Comparison of ENCODE assay signal across 8 mouse cellular contexts in the genomic region with DNA sequence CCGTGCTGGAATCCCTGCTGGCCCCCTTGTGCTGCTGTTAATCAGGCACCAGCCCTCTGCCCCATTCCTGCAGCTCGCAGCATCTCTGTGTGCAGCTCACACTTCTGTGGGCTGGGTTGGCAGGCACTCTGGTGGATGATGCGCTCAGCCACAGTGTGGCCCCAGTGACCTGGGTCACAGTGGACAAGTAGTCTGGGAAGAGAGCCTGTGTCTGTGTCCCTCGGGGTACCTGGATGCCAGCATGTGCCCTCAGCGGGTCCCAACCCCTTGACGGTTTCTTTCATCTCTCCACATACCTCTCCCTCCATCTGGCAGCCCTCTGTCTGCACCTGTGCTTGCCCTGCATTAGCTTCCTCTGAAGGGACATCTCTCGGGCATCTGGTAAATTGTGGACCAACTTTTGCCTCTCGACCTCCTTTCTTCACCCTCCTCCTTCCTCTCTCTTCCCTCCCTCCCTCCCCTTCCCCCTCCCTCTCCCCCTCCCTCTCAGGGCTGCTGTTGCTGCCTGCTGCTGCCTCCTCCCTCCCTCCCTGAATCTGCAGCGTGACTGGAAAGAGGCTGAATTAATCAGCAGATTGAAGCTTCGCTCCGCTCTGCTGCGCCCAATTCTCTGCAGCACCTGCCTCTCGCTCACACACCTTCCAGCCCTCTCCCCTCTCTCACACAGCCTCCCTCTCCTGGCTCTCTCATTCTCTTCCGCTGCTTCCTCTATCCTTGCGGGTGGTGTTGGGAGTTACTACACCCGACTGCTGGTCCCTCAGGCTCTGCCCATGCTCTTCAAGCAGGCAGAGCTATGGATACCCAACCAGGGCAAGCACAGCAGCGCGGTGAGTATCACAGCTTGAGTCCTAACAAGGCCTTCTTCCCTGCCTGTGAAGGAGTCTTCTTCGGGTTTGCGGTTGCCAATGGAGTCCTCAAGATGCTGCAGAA. TPM values are rescaled to one million over a fixed set of nuclear protein-coding genes. Genes with fewer than 3 reads are reported as not detected.
DNase-seq lines count a peak whose midpoint lies in the region; ATAC-seq lines count a peak whose summit lies in the region.

No protein-coding gene starts in this region.

- ATAC-seq in heart, embryonic 12.5 days (ENCODE audit: insufficient number of reproducible peaks, low FRiP score): no peak
- ATAC-seq in embryonic facial prominence, embryonic 12.5 days (ENCODE audit: insufficient number of reproducible peaks, insufficient read depth, low FRiP score, low TSS enrichment): peak; percentile 25; the same call in 1 of the 2 replicates
- ATAC-seq in intestine, embryonic 14.5 days (replicated peaks; ENCODE audit: low FRiP score, low TSS enrichment, low read depth): no peak
- peak; percentile 67 for ATAC-seq in neural tube, embryonic 13.5 days (ENCODE audit: low read depth)

- peak overlapping the region; percentile 97 for H3K27ac ChIP-seq in heart, embryonic 12.5 days (ENCODE audit: poor library complexity, severe bottlenecking)
- H3K27ac ChIP-seq in embryonic facial prominence, embryonic 12.5 days: 0 out of 2 replicates have a peak overlapping the region, but pooled peaks have one; percentile 5
- peak overlapping the region; percentile 47; the same call in 1 of the 2 replicates for H3K27ac ChIP-seq in intestine, embryonic 14.5 days (ENCODE audit: low read depth)
- peak overlapping the region; percentile 92 for H3K27ac ChIP-seq in neural tube, embryonic 13.5 days (replicated peaks)

- 23% methylated on average over 20 of the region's 20 CpGs for WGBS in heart, embryonic 12.5 days
- WGBS in embryonic facial prominence, embryonic 12.5 days: 15% methylated on average over 20 of the region's 20 CpGs
- 35% methylated on average over 20 of the region's 20 CpGs for WGBS in intestine, embryonic 14.5 days
- 7% methylated on average over 20 of the region's 20 CpGs for WGBS in neural tube, embryonic 13.5 days

- H3K9ac ChIP-seq in heart, embryonic 12.5 days: peak overlapping the region; percentile 56
- H3K9ac ChIP-seq in embryonic facial prominence, embryonic 12.5 days: no peak overlapping the region
- no peak overlapping the region for H3K9ac ChIP-seq in intestine, embryonic 14.5 days (ENCODE audit: low read length)
- H3K9ac ChIP-seq in neural tube, embryonic 13.5 days: peak overlapping the region; percentile 64

- peaks cover 18% of the 10 kb centered on the region; the same call in 1 of the 2 replicates for H3K36me3 ChIP-seq in heart, embryonic 12.5 days
- H3K36me3 ChIP-seq in embryonic facial prominence, embryonic 12.5 days: peaks cover 8% of the 10 kb centered on the region; the same call in 1 of the 2 replicates
- H3K36me3 ChIP-seq in intestine, embryonic 14.5 days (ENCODE audit: control insufficient read depth, insufficient read depth, low read length): no peaks in the 10 kb centered on the region
- peaks cover 2% of the 10 kb centered on the region; the same call in 1 of the 2 replicates for H3K36me3 ChIP-seq in neural tube, embryonic 13.5 days

- H3K4me1 ChIP-seq in heart, embryonic 12.5 days (replicated peaks): peaks cover 67% of the 10 kb centered on the region
- H3K4me1 ChIP-seq in embryonic facial prominence, embryonic 12.5 days: peaks cover 44% of the 10 kb centered on the region
- H3K4me1 ChIP-seq in intestine, embryonic 14.5 days (replicated peaks; ENCODE audit: control insufficient read depth, insufficient read depth, low read length): peaks cover 22% of the 10 kb centered on the region
- H3K4me1 ChIP-seq in neural tube, embryonic 13.5 days (replicated peaks): peaks cover 82% of the 10 kb centered on the region

- DNase-seq in heart, adult 18-20 months: no peak
- DNase-seq in intestine, embryonic 14.5 days (ENCODE audit: low spot score): no peak
- peak; percentile 41 for DNase-seq in left cerebral cortex, postnatal 4 days
- no peak for DNase-seq in thymus, adult 18-20 months
- no peak for DNase-seq in B cell, adult 2 months

- H3K4me2 ChIP-seq in heart, embryonic 12.5 days: peak overlapping the region; percentile 62
- H3K4me2 ChIP-seq in embryonic facial prominence, embryonic 12.5 days (replicated peaks): peak overlapping the region; percentile 20
- no peak overlapping the region for H3K4me2 ChIP-seq in intestine, embryonic 14.5 days (ENCODE audit: low read length)
- H3K4me2 ChIP-seq in neural tube, embryonic 13.5 days: peak overlapping the region; percentile 56

- intact Hi-C loops in left cerebral cortex, postnatal 4 days (cut with DNase I): no loop called here

- no peaks in the 10 kb centered on the region for H3K9me3 ChIP-seq in heart, embryonic 12.5 days (replicated peaks)
- H3K9me3 ChIP-seq in embryonic facial prominence, embryonic 12.5 days: no peaks in the 10 kb centered on the region
- H3K9me3 ChIP-seq in intestine, embryonic 14.5 days (ENCODE audit: control insufficient read depth, low read length): no peaks in the 10 kb centered on the region
- no peaks in the 10 kb centered on the region for H3K9me3 ChIP-seq in neural tube, embryonic 13.5 days

- H3K4me3 ChIP-seq in heart, embryonic 12.5 days: 0 out of 2 replicates have a peak overlapping the region, but pooled peaks have one; percentile 4
- no peak overlapping the region for H3K4me3 ChIP-seq in embryonic facial prominence, embryonic 12.5 days
- H3K4me3 ChIP-seq in intestine, embryonic 14.5 days (ENCODE audit: low read depth, low read length): no peak overlapping the region
- peak overlapping the region; percentile 32 for H3K4me3 ChIP-seq in neural tube, embryonic 13.5 days

- H3K27me3 ChIP-seq in heart, embryonic 12.5 days (replicated peaks): no peaks in the 10 kb centered on the region
- no peaks in the 10 kb centered on the region for H3K27me3 ChIP-seq in embryonic facial prominence, embryonic 12.5 days
- no peaks in the 10 kb centered on the region for H3K27me3 ChIP-seq in intestine, embryonic 14.5 days (replicated peaks; ENCODE audit: control insufficient read depth, insufficient read depth, low read length)
- H3K27me3 ChIP-seq in neural tube, embryonic 13.5 days: no peaks in the 10 kb centered on the region

RNA-seq across cellular contexts. Expression of a gene that starts 15.2 kb away (rescaled TPM):
- 52.4 and 52.5 TPM in 2 replicates for polyA plus RNA-seq in heart, embryonic 12.5 days (2016; fragmentation: Nextera tagmentation; extraction: Ambion mirVana)
- 100 to 1,000 TPM in 1 of 2 experiments, 10 to 100 TPM in 1; 96.6 to 104 TPM for total RNA-seq in heart, adult 18-20 months (2021)
- 29.6 and 30.0 TPM in 2 replicates for polyA plus RNA-seq in embryonic facial prominence, embryonic 12.5 days (2016; fragmentation: Nextera tagmentation; extraction: Ambion mirVana)
- 14.6 and 15.7 TPM in 2 replicates for polyA plus RNA-seq in intestine, embryonic 14.5 days (2014; fragmentation: Nextera tagmentation; extraction: Ambion mirVana)
- 10 to 100 TPM; 37.3 to 44.1 TPM for total RNA-seq in left cerebral cortex, postnatal 4 days (2021)
- 25.4 and 25.8 TPM in 2 replicates for polyA plus RNA-seq in neural tube, embryonic 13.5 days (2015; fragmentation: Nextera tagmentation; extraction: Ambion mirVana)

RNA-seq across cellular contexts. Expression of a gene that starts 33.0 kb away (rescaled TPM):
- 23.5 and 25.3 TPM in 2 replicates for polyA plus RNA-seq in heart, embryonic 12.5 days (2016; fragmentation: Nextera tagmentation; extraction: Ambion mirVana)
- total RNA-seq in heart, adult 18-20 months (2021): 10 to 100 TPM; 39.2 to 42.9 TPM
- 17.5 TPM in 2 replicates for polyA plus RNA-seq in embryonic facial prominence, embryonic 12.5 days (2016; fragmentation: Nextera tagmentation; extraction: Ambion mirVana)
- 14.9 and 15.3 TPM in 2 replicates for polyA plus RNA-seq in intestine, embryonic 14.5 days (2014; fragmentation: Nextera tagmentation; extraction: Ambion mirVana)
- total RNA-seq in left cerebral cortex, postnatal 4 days (2021): 10 to 100 TPM; 13.4 to 14.5 TPM
- polyA plus RNA-seq in neural tube, embryonic 13.5 days (2015; fragmentation: Nextera tagmentation; extraction: Ambion mirVana): 13.8 and 15.2 TPM in 2 replicates

RNA-seq across cellular contexts. Expression of a gene that starts 34.1 kb away (rescaled TPM):
- 23.0 and 29.2 TPM in 2 replicates for polyA plus RNA-seq in heart, embryonic 12.5 days (2016; fragmentation: Nextera tagmentation; extraction: Ambion mirVana)
- 1 to 10 TPM; 7.1 to 8.5 TPM for total RNA-seq in heart, adult 18-20 months (2021)
- polyA plus RNA-seq in embryonic facial prominence, embryonic 12.5 days (2016; fragmentation: Nextera tagmentation; extraction: Ambion mirVana): 36.3 and 36.7 TPM in 2 replicates
- 29.5 and 30.7 TPM in 2 replicates for polyA plus RNA-seq in intestine, embryonic 14.5 days (2014; fragmentation: Nextera tagmentation; extraction: Ambion mirVana)
- 10 to 100 TPM; 15.1 to 19.1 TPM for total RNA-seq in left cerebral cortex, postnatal 4 days (2021)
- polyA plus RNA-seq in neural tube, embryonic 13.5 days (2015; fragmentation: Nextera tagmentation; extraction: Ambion mirVana): 22.7 and 23.4 TPM in 2 replicates

RNA-seq across cellular contexts. Expression of a gene that starts 43.4 kb away (rescaled TPM):
- 22.5 and 25.8 TPM in 2 replicates for polyA plus RNA-seq in heart, embryonic 12.5 days (2016; fragmentation: Nextera tagmentation; extraction: Ambion mirVana)
- 10 to 100 TPM; 17.5 to 18.2 TPM for total RNA-seq in heart, adult 18-20 months (2021)
- polyA plus RNA-seq in embryonic facial prominence, embryonic 12.5 days (2016; fragmentation: Nextera tagmentation; extraction: Ambion mirVana): 7.6 and 8.8 TPM in 2 replicates
- polyA plus RNA-seq in intestine, embryonic 14.5 days (2014; fragmentation: Nextera tagmentation; extraction: Ambion mirVana): 46.3 and 59.2 TPM in 2 replicates
- 1 to 10 TPM; 1.1 to 2.4 TPM for total RNA-seq in left cerebral cortex, postnatal 4 days (2021)
- 1.4 and 1.8 TPM in 2 replicates for polyA plus RNA-seq in neural tube, embryonic 13.5 days (2015; fragmentation: Nextera tagmentation; extraction: Ambion mirVana)

Comparison
In these comparisons a context has a peak if more than half of its experiments do, and no peak if none do; other contexts are left out.
1. ATAC-seq: peak in embryonic facial prominence, embryonic 12.5 days (single experiment) and neural tube, embryonic 13.5 days (single experiment); none in heart, embryonic 12.5 days (single experiment) and intestine, embryonic 14.5 days (single experiment).
2. H3K27ac ChIP-seq: peak in every context shown above with its lines; median percentile 97 in heart, embryonic 12.5 days; 92 in neural tube, embryonic 13.5 days; 47 in intestine, embryonic 14.5 days; 5 in embryonic facial prominence, embryonic 12.5 days.
3. H3K4me3 ChIP-seq: peak in heart, embryonic 12.5 days (single experiment) and neural tube, embryonic 13.5 days (single experiment); none in embryonic facial prominence, embryonic 12.5 days (single experiment) and intestine, embryonic 14.5 days (single experiment).
4. H3K9ac ChIP-seq: peak in heart, embryonic 12.5 days (single experiment) and neural tube, embryonic 13.5 days (single experiment); none in embryonic facial prominence, embryonic 12.5 days (single experiment) and intestine, embryonic 14.5 days (single experiment).